Mouse (Mus musculus) kidney, adult 2 months (tissue): ENCODE measurements around the gene Samd13.

Experiments used
- CTCF ChIP-seq: fragments of 200-500 bp; conservative IDR thresholded peaks from 2 replicates; pipeline ENCODE4 v1.5.1; 2011; ENCODE audit warnings: low read depth, mild to moderate bottlenecking, control low read depth, low read length, moderate library complexity, mixed read lengths; ENCODE audit not compliant: insufficient read depth, insufficient read length
- POLR2A ChIP-seq: fragments of 200-500 bp; IDR thresholded peaks from one replicate; pipeline ENCODE4 v1.6.1; 2011; ENCODE audit warnings: low read depth, low read length, control low read depth

DNA sequence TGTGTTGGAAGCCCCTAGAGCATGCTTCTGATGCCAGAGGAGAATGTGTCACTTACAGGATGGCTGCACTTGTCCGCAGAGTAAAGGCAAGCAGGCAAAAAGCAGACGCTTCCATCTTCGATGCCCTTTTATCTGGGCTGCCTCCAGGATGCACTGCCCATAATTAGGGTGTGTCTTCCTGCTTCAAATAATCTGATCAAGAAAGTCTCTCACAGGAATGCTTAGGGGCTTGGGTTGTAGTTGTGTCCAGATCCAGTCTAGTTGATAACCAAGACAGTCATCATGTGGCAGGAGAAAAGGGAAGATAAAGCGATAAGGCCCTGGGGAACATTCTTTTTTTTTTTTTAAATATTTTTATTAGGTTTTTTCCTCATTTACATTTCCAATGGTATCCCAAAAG is 69.9 kb downstream of the Samd13 start, which contains the start of gene Dnase2b:
- TF ChIP-seq CTCF (no peak), POLR2A (no peak)
